Mouse (Mus musculus) right cerebral cortex, postnatal 4 days (tissue): ENCODE results near the gene Pofut2.

ENCODE experiments used
- DNase-seq: peaks from one replicate; pipeline ENCODE4 v3.0.0-alpha.2; 2022

Gene Pofut2

DNA sequence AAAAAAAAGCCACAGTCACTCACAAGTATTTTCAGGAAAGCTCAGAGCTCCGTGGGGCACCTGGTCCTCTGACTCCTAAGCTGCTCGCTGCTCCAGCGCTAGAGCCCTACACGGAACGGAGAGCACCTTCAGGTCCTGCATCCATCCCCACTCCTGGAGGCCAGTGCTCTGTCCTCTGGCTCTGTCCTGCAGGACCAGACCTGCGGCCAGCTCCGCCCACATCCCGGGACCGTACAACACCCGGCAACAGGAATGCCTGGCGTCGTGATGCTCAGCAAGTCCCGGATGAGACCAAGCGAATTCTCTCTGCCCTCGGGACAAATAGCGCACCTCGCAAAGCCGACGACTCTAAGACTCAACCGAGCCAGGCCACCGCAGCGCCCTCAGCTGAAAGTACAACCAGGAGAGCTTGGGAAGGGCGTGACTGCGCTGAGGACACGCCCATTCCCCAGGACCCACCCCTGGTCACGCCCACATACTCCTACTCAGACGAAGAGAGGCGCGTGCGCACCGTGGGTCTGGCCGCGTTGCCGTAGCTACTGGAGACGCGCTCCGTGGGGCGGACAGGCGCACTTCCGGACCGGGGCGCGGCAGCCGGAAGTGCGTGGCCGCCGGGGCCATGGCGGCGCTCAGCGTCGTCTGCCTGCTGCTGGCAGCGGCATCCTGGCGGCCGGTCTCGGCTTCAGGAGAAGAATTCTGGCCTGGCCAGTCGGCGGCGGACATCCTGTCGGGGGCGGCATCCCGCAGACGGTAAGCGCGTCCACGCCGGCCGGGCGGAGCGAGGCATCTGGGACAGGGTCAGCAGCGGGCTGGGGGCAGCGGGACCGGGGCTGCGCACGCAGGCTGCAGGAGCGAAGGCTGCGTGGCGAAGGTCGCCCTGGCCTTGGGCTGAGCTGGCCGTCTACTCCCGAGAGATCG, at the start of gene Pofut2:
Gene Pofut2 (plus strand): TSS at position 515 of the 918 bp plus-strand sequence.
- DNase-seq, result peak; percentile 93

DNA sequence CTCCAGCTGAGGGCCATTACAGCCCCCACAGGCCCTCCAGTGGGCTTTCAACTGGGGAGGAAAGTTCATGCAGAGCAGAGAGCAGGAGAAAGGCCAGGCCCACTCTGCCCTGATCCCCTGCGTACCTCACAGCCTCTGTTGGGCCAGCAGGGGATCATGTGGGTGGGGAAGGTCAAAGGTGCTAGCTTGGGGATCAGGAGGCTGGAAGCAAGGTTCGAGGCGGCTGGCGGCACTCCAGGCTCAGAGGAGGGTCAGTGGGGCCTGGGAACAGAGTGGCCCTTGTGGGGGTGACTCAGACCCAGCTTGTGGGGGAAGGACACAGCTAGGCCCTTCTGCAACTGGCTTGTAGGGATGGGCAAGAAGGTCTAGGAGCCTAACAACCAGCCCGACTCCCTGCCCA, 49.8 kb upstream of the Pofut2 start:
- DNase-seq, result no peak

DNA sequence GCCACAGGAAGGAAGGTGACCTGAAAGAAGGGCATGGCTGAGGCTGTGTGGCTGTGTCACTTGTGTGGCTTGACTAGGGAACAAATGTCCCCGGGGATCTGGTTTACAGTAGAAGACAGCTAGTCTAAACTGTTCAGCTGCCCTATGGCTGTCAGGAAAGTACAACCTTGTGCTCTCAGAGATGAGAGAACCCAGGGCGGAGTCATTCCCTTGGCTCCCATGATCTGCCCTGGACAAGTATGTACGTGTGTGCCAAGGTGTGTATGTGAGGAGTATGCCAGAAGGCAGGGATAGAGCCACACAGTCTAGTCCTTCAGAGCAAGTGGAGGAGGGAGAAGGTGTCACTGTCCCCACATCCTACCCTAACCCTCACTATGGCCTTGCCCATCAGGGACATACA, 48.4 kb upstream of the Pofut2 start:
- no peak for DNase-seq

DNA sequence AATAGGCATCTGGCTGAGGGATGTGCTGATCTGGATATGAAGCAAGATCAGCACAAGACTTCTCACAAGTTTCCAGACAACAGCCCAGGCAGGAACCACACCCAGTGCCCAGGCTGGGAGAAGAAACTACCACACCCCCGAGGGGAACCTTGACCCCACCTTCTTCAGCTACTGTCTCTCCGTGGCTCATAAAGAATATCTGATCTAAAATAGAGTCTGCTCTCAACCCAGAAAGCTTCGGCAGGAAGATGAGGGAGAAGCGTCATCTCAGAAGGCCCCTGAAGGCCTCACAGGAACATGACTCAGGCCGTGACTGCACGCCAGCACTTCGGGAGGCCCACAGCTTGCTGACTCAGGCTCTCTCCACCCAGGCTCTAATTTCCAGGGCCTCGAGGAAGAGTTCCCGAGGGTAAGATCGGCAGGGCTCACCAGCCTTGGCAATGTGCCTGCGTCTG, 47.9 kb upstream of the Pofut2 start:
- DNase-seq, result no peak

DNA sequence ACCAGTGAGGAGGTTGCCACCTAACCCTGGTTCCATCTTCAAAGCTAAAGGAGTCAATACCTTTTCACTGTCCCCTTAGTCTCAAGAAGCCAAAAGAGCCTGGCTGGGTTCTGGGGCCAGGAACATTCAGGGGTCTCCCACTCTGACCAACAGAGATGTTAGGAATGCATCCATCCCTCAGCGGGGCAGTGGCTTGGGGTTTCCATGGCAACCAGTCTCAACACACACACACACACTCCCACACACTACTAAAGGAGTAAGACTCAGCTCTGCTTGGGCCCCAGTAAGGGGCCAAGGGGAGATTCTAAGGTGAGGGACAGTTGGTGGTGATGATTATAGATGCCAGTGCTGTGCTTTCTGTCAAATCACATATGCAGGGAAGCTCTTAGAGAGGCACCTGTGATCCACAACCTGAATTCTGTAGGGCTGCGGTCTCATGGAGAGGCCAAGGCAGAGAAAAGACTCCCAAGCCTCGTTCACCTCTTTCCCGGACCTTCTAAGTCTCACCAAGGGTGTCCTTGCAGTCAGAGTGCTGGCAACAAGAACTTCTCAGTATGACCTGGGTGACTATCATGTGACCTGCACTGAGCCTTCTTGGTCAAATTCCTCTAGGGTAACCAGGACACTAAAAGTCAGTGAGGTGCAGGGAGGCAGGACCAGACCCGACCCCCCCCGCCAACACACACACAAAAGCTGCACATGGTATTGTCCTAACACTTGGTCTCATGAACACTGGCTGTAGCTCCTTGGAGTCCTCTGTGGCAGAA, 46.5 kb upstream of the Pofut2 start:
- no peak for DNase-seq

DNA sequence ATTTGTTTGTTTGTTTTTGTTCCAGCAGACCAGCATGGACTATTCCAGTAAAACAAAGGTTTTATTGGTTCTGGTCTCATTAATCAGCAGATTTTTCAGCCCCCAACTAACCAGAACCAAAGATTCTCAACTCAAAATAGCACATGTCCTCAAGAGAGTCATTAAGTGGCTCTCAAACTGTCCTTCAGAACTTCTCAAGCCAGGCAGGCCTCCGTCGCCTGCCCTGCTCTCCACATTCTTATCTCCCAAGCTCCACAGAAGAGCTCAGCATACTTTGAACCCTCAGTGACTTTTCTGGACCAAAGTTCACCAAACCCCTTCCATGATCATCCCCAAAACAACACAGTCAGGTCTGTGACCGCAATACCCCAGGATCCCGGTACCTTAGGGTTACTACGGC, 45.5 kb upstream of the Pofut2 start:
- no peak for DNase-seq

DNA sequence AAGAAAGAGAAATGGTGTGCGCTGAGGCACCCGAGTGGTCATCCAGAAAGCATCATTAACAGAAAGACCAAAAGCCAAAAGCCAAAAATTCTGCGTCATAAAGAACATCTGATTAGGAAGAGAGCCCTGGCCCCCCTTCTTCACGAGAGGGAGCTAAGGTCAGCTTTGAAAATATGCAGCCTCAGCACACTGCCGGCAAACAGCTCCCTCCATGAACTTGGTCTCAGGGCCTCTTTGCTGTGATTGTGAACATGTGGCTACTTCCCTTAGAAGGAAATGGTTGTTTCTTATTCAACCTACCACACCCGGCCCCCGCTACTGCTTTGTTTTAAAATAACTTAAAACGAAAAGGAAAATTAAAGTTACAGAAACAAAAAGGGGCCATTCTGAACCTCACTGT, 44.4 kb upstream of the Pofut2 start:
- no peak for DNase-seq

DNA sequence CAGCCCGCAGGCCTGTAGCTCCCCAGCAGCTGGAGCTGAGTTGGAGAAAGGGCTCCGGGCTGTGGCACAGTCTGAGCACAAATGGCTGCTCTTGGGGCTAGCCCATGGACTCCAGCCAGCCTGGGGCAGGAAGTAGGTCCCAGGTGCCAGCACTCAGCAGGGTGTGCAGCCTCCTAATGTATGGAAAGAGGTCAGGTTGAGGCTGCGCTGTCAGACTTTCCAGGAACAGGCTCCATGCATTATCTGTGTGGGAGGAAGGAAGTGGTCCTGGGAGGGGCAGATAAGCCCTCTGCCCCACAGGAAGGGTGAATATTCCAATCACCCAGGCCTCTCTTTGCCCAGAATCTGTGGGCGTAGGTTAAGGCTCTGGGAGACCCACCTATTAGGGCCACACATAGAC, 43.4 kb upstream of the Pofut2 start:
- DNase-seq, result no peak

DNA sequence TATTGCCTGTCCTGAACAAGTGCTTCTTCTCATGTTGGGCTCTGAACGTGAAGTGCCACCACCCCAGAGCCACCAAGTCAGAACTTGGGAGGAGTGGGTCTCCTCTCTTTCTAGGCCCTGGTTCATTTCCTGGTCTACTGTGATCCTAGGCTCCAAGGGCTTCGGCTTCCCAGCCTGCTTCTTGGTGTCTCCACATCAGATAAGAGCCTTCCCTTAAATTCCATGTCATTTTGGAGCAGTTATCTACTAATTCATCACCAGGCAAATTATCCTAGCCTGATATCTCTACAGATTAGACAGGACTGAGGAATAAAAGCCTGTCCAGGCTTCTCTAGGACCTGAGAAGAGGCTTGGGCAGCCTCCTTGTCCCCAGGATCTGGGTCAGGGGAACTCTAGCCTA, 42.7 kb upstream of the Pofut2 start:
- DNase-seq, result no peak

DNA sequence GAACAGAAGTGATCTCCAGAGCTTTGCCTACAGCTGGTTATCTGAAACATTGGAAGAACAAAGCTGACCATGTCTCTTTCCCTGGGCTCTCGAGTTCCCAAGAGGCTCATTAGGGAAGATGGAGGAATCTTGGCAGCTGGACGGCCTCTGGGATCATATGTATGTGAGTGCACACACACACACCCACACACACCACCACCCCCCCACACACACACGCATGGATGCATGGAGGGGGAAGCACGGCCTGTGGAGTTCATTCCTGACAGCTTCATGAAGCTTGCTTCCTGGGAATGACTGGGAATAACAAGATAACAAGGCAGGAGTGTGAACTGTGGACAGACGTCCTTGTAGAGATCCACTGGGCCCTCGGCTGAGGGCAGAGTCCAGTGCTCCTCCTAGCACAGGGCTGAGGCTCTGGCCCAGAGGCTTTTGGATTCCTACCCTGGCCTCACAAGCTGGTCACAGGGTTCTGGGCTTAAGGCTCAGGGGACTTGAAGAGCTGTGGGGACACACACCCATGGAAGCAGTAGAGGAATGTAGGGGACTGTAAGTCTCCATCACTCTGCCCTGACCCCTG, 41.8 kb upstream of the Pofut2 start:
- no peak for DNase-seq

DNA sequence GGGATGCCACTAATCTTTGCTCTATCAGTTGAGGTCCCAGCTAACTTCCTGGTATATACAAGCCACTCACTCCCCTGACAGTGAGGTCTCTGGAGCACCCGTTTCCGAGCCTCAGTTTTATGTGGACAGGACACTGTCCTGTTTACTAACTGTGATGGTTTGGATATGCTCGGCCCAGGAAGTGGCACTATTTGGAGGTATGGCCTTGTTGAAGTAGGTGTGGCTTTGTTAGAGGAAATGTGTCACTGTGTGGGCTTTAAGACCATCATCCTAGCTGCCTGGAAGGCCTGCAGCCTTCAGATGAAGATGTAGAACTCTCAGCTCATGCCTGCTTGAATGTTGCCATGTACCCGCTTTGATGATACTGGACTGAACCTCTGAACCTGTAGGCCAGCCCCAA, 41.0 kb upstream of the Pofut2 start:
- DNase-seq, result no peak

DNA sequence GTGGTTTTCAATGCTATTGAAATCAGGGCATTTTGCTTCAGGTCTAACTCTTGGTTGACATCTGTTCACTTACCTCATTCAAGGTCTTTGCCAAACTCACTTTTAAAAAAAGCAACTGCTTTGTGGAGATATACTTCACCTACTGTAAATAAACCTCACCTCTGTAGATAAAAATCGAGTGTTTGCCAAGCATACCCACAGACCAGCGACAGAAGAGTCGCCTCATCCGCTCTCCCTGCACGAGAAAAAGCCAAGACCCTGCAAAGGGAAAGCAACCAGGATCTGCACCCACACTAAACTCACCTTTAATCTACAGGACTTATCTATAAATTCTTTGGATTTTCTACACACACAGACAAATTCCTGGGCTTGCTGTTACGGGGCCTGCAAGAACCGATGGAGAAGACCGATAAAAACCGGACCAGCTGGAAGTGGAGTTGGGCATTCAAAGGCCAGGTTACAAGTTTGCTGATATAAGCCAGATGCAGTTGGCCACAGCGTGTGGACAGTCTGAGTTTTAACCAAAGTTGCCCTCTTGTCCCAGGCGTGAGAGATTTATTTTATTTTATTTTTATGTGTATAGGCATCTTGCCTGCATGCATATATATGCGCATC, 39.5 kb upstream of the Pofut2 start:
- no peak for DNase-seq

DNA sequence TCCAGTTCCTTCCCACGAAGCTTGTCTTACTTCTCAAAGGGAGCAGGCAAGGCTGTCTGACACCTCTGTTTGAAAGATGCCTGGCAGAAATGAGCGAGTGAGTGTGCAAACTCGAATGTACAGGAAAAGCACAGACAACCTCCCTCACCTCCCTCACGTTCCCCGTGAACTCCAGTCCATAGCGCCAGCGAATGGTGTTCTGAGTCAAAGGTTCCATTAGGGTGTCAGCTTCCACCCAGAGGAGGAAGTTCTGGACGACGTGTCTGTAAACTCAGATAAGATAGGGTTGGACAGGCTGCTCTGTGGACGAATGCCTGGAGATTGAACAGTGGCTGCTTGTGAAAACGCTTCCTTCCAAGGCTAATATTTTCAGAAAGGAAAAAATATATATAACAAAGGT, 37.9 kb upstream of the Pofut2 start:
- no peak for DNase-seq

DNA sequence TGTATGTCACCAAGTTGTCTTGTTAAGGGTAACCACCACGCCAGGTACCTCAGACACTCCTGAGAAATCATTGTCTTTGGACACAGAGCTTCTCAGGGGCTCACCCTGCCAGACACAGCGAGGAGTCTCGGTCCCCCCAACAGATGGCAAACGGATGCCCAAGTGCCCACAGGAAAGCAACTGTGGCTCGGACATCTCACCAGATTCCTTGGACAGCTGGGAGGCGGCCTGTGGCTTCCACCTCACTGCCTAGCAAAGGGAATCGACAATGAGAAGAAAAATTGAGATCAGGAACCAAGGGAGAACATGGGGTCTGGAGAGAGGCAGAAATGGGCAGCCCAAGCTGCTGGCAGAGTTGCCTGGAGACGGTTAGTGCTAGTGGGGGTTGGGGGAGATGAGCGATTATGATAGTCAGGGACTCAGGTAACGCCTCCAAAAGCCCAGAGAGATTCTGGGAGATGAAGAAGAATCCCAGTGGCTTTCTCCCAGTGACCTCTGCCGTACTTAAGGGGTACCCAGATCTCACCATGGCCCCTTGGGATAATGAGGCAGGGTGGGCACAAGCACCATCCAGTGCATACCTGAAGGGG, 36.0 kb upstream of the Pofut2 start:
- DNase-seq, result no peak

DNA sequence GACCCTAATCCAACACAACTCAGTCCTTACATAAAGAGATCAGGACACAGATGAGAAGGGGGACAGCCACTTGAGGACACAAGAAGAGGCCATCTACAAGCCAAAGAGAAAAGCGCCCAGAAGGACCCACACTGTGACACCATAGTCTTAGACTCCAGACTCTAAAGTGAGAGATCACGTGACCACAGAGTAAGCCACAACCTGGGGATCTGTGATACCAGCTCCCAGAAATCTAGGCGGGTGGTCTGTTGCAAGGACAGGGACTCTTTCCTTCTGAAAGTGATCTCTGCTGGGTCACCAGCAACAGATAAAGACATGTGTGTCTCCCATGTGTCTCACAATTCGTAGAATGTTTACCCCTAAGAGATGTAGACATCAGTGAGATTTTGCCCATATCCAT, 34.6 kb upstream of the Pofut2 start:
- no peak for DNase-seq

DNA sequence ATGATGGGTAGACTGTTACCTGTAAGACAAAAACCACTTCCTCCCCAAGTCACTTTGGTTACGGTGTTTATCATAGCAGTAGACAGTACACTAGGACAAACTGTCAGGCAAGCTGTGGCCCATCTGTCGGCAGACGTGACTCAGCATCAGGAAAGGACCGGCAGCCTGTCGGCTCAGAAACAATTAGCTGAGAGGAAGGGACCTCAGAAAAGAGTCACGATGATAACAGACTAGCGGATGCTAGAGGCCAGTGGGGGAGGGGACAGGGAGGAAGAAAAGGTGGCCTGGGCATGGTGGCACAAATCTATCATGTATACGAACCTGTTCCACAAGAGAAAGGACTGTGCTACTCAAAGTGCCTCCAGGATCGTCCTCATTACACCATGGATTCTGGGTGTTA, 33.6 kb upstream of the Pofut2 start:
- DNase-seq, result no peak

DNA sequence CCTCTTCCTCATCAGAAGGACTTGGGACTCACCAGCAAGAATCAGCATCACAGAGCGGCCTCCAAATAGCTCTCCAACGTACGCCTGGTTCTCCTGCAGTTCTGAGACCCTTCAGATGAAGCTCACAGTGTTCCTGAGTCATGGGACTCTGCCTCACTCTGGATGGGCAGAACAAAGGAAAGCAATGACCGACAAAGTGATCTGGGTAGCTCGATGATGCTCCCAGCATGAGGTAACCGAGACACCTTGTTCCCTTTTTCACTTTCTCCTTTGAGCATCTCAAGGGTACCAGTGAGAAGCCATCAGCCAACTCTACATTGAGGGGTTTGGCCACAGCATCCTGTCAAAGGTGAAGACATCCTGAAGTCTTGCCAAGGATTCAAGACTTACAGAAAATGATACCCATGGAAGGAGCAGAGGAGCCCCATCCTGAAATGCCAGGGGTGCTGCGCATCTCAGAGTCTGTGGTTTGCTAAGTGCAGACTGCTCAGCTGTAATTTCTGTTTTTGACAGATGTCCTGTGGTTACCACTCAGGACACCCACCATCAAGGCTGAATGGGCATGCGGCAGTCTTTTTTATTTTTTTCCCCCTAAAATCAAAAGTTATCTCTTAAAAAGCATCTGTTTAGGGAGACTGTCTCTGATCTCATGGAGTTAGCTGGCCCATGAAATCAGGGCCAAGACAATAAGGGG, 32.9 kb upstream of the Pofut2 start:
- no peak for DNase-seq

DNA sequence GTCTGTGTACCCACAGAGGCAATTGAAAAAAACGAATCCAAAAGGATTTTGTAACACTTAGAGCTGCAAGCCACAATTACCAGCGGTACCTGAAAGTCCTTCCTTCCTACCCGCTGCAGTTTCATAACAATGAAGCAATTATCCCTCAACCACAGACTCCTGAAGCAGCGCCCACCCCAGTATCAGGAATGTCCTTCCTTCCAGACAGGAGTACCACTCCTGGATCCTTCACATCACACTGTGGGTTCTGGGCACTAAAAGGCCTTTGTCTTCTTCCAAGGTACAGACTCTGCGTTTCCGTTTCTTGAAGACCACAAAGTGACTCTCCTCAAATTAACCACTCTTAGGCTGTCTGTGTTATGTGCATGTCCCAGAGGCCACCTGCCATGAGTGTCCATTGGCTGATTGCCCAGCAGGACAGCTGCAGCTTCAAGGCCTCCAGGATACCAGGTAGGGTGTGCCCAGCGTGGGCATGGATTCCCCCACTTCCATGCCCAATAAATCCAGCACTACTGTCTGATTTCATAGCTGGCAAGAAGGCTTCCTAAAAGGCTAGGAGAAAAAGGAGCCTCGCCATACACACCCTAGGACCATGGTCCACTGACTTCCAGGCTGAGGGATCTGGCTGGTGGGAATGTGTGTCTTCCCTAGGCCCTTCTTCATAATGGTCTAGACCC, 32.2 kb upstream of the Pofut2 start:
- DNase-seq, result no peak

DNA sequence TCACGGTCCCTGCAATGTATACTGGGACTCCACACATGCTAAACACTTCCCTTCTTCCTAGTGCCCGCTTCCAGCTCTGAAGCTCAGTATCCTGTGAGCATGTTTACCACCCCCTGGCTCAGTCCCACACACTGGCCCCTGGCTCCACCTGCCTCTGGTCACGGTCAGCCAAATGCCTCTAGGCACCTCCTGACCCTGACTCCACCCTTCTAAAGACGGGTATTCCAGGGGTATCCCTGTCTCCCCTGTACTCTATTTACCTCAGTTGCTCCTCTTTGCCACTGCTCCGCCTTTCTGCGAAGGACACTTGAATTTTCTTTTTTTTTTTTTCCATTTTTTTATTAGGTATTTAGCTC, 31.7 kb upstream of the Pofut2 start:
- no peak for DNase-seq

DNA sequence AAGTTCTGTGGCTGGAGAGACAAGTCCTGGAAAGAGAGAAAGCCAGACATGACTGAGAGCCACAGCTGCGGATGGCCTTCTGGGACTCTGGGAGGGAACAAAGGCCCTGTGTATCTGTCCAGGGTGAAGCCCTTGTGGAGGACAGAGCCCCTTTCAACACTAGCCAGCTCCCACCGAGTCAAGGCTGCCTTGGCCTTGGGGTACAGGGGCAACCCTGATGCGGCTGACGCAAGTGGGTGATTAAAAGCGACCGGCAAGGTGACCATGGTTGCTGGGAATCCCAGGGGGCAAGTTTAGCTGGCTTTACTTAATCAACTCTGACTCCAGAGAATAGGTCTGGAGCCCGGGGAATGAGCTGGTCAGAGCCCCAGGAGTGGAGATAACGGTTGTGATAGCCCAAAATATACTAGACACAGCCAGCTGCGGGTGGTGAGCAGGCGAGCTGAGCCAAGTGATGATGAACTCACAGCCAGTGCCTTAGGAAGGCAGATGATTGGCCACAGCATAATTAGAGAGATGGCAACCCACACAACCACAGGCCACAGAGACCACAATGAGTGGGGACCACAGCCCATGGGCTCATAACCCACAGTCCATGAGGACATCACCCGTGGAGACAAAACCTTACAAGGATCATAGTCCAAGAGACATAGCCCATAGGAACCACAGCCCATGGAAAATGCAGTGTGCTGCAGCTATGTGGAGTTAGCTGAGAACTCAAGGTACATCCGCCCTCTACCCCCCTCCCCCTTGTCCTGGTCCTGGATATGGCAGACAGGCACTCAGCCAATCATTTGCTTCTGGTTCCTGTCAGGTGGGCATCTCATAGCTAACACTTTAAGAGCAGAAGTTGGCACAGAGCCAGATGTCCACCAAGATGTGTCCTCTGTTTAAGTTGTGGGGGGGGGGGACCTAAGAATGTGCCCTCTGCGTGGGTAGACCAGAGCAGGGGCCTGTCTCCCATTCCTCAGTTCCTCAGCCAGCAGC, 29.1 kb upstream of the Pofut2 start:
- no peak for DNase-seq
